Mouse (Mus musculus) Patski (cell line): ENCODE measurements at regions not wholly inside any gene's neighbourhood (a gene's known extent, or its start where the extent isn't known, plus 50 kb on each side); places are given as distances from the start of the nearest gene placed in this dataset.
A peak's percentile ranks its signal among the peaks of the same experiment; 100 is the strongest.

Experiments used
- ATAC-seq: fragments of 100-300 bp; one replicate; pipeline ENCODE4 v1.8.0; 2021
- CTCF ChIA-PET: fragments of 350-600 bp; sonication (Branson Sonifier 250); formaldehyde crosslinking; loops from one replicate; lab custom pipeline; 2022; ENCODE audit warnings: inconsistent platforms; lab: Charles Lee
- POLR2A ChIA-PET: fragments of 350-600 bp; sonication (Branson Sonifier 250); formaldehyde crosslinking; loops from one replicate; lab custom pipeline; 2022; ENCODE audit warnings: antibody characterized with exemption, inconsistent platforms; lab: Charles Lee
- DNase-seq: peaks from one replicate; pipeline ENCODE4 v3.0.0-alpha.2; 2011; ENCODE audit warnings: low read depth, low spot score
- H3K27me3 ChIP-seq: fragments of 371-371 bp; one replicate; pipeline ENCODE4 v1.5.1; 2021
- CTCF ChIP-seq: fragments of 100-300 bp; IDR thresholded peaks from one replicate; pipeline ENCODE4 v1.5.1; 2021
- in situ Hi-C: fragments of 300-500 bp; cut with MboI; formaldehyde crosslinking; loops from 3 replicates; pipeline ENCODE4 v1.11.1; 2018; ENCODE audit warnings: low pct_unique_long_range_greater_than_20kb, mixed read lengths

- ChIA-PET CTCF (interaction anchor here (1.2 kb wide), 1 partner anchor 33 kb away, joined by 3 read pairs; no protein-coding TSS in a partner anchor), POLR2A (interaction anchor here (0.7 kb wide), 1 partner anchor 163 kb away, joined by 3 read pairs; no protein-coding TSS in a partner anchor)
- H3K27me3 ChIP-seq, result no peaks in the 10 kb centered on the region
- no peak for TF ChIP-seq CTCF
- in situ Hi-C loops, result no loop called here
- ATAC-seq, result peak; percentile 79
- DNase-seq, result peak; percentile 85
These were observed 99.9 kb downstream of the Fzd1 start for GRCm38 (mm10) chr5:4657982-4658381.

- no peak for DNase-seq
- no peak for TF ChIP-seq CTCF
- ChIA-PET POLR2A (no interaction called here), CTCF (interaction anchor here (0.8 to 1.3 kb wide), 2 partner anchors 11 to 12 kb away, joined by 3 read pairs; no protein-coding TSS in a partner anchor)
- no peaks in the 10 kb centered on the region for H3K27me3 ChIP-seq
- ATAC-seq, result no peak
- in situ Hi-C loops, result no loop called here
These were observed 103.6 kb downstream of the Fzd1 start for GRCm38 (mm10) chr5:4654186-4654585.

- ChIA-PET CTCF (interaction anchor here (1.3 kb wide), 1 partner anchor 27 kb away, joined by 3 read pairs; no protein-coding TSS in a partner anchor), POLR2A (no interaction called here)
- no peaks in the 10 kb centered on the region for H3K27me3 ChIP-seq
- ATAC-seq, result no peak
- in situ Hi-C loops, result no loop called here
- DNase-seq, result no peak
- no peak for TF ChIP-seq CTCF
These were observed 106.5 kb downstream of the Fzd1 start for GRCm38 (mm10) chr5:4651167-4651955.

GRCm38 (mm10) chr5:4650709-4651108, 107.1 kb downstream of the Fzd1 start:
- H3K27me3 ChIP-seq, result no peaks in the 10 kb centered on the region
- in situ Hi-C loops, result no loop called here
- DNase-seq (no peak), ATAC-seq (no peak)
- ChIA-PET POLR2A (no interaction called here), CTCF (no interaction called here)
- no peak for TF ChIP-seq CTCF

- no peak for ATAC-seq
These were observed 107.8 kb downstream of the Fzd1 start for GRCm38 (mm10) chr5:4649858-4650556.

GRCm38 (mm10) chr5:4641041-4641440, 116.8 kb downstream of the Fzd1 start:
- in situ Hi-C loops, result no loop called here
- DNase-seq, result no peak
- CTCF ChIA-PET, result interaction anchor here (1.4 kb wide), 1 partner anchor 23 kb away, joined by 3 read pairs; no protein-coding TSS in a partner anchor
- ATAC-seq, result no peak
- TF ChIP-seq CTCF, result no peak
- POLR2A ChIA-PET, result no interaction called here
- peaks cover 11% of the 10 kb centered on the region for H3K27me3 ChIP-seq

More at GRCm38 (mm10) chr5:4649858-4650556, 107.8 kb downstream of the Fzd1 start:
- no peak for DNase-seq
- in situ Hi-C loops, result no loop called here
- TF ChIP-seq CTCF, result no peak
- POLR2A ChIA-PET, result no interaction called here
- CTCF ChIA-PET, result no interaction called here
- no peaks in the 10 kb centered on the region for H3K27me3 ChIP-seq

GRCm38 (mm10) chr5:4633763-4634162, 124.1 kb downstream of the Fzd1 start:
- peaks cover 4% of the 10 kb centered on the region for H3K27me3 ChIP-seq
- ATAC-seq (no peak), DNase-seq (no peak)
- CTCF ChIA-PET, result no interaction called here
- in situ Hi-C loops, result no loop called here
- POLR2A ChIA-PET, result no interaction called here
- TF ChIP-seq CTCF, result no peak

- CTCF ChIA-PET, result interaction anchor here (1.0 to 1.7 kb wide), 2 partner anchors 10 to 33 kb away, joined by 3 to 4 read pairs; no protein-coding TSS in a partner anchor
- TF ChIP-seq CTCF, result no peak
- in situ Hi-C loops, result no loop called here
- ATAC-seq (no peak), DNase-seq (no peak)
- POLR2A ChIA-PET, result interaction anchor here (0.6 kb wide), 1 partner anchor 28 kb away, joined by 3 read pairs; no protein-coding TSS in a partner anchor
- peaks cover 14% of the 10 kb centered on the region for H3K27me3 ChIP-seq
These were observed 132.6 kb downstream of the Fzd1 start for GRCm38 (mm10) chr5:4625206-4625605.

- ATAC-seq, result no peak
- TF ChIP-seq CTCF, result no peak
These were observed 134.2 kb downstream of the Fzd1 start for GRCm38 (mm10) chr5:4623625-4624024.

GRCm38 (mm10) chr5:4620513-4621210, 137.2 kb downstream of the Fzd1 start:
- no peak for TF ChIP-seq CTCF
- peaks cover 5% of the 10 kb centered on the region for H3K27me3 ChIP-seq
- no peak for ATAC-seq
- in situ Hi-C loops, result no loop called here
- ChIA-PET POLR2A (no interaction called here), CTCF (interaction anchor here (1.4 to 3.4 kb wide), 3 partner anchors 9 to 138 kb away, joined by 3 to 21 read pairs (median 4); no protein-coding TSS in a partner anchor)
- DNase-seq, result no peak

More at GRCm38 (mm10) chr5:4623625-4624024, 134.2 kb downstream of the Fzd1 start:
- ChIA-PET CTCF (interaction anchor here (0.7 to 1.7 kb wide), 4 partner anchors 9 to 133 kb away, joined by 3 to 4 read pairs (median 3); no protein-coding TSS in a partner anchor), POLR2A (interaction anchor here (0.6 kb wide), 1 partner anchor 97 kb away, joined by 3 read pairs; no protein-coding TSS in a partner anchor)
- peaks cover 14% of the 10 kb centered on the region for H3K27me3 ChIP-seq
- in situ Hi-C loops, result no loop called here
- no peak for DNase-seq
